Mouse (Mus musculus) ES-E14 (cell line): Measurements from ENCODE around the gene Hbq1a. TPM values are rescaled to one million over a fixed set of nuclear protein-coding genes. Genes with fewer than 3 reads are reported as not detected.
A peak's percentile ranks its signal among the peaks of the same experiment; 100 is the strongest.

Experiments used
- DNase-seq: peaks from one replicate; pipeline ENCODE4 v3.0.0-alpha.2; 2013; ENCODE audit warnings: low read depth, low spot score
- H3K27ac ChIP-seq: 2 replicates; pipeline ENCODE4 v1.5.1; 2012; ENCODE audit warnings: low read depth, mild to moderate bottlenecking, low read length, moderate library complexity, mixed read lengths; ENCODE audit not compliant: poor library complexity, insufficient read depth, severe bottlenecking
- H3K36me3 ChIP-seq: 2 replicates; pipeline ENCODE4 v1.6.1; 2012; ENCODE audit warnings: mild to moderate bottlenecking, low read length, moderate library complexity, mixed read lengths; ENCODE audit not compliant: control insufficient read depth, poor library complexity, insufficient read depth, severe bottlenecking
- H3K4me1 ChIP-seq, 2 experiments: fragments of 150-350 bp in 1 of 2; sonication (generic) in 1 of 2; 2 replicates each; pipeline ENCODE4 v1.6.1; 2012; ENCODE audit warnings: low read length in 2 of 2, mild to moderate bottlenecking in 1 of 2, mixed read lengths in 1 of 2; ENCODE audit not compliant: control insufficient read depth in 2 of 2, insufficient read depth in 2 of 2, poor library complexity in 1 of 2
- H3K4me3 ChIP-seq, 2 experiments: fragments of 150-350 bp in 1 of 2; sonication (generic) in 1 of 2; 2 replicates each; pipeline ENCODE4 v1.5.1; 2012; ENCODE audit warnings: low read length in 2 of 2, low read depth in 1 of 2, mild to moderate bottlenecking in 1 of 2, mixed read lengths in 1 of 2; ENCODE audit not compliant: insufficient read depth in 1 of 2, poor library complexity in 1 of 2, severe bottlenecking in 1 of 2
- H3K9ac ChIP-seq: 2 replicates; pipeline ENCODE4 v1.6.1; 2012; ENCODE audit warnings: low read depth, mild to moderate bottlenecking, low read length, mixed read lengths; ENCODE audit not compliant: poor library complexity, insufficient read depth, severe bottlenecking
- H3K9me3 ChIP-seq: fragments of 150-350 bp; sonication (generic); 2 replicates; pipeline ENCODE4 v1.6.1; 2012; ENCODE audit warnings: low read depth, mild to moderate bottlenecking, low read length; ENCODE audit not compliant: control insufficient read depth, insufficient read depth
- CHD2 ChIP-seq: IDR thresholded peaks from 2 replicates; pipeline ENCODE4 v1.6.1; 2014; ENCODE audit warnings: mild to moderate bottlenecking, low read depth, low read length, inconsistent platforms
- HCFC1 ChIP-seq: IDR thresholded peaks from 2 replicates; pipeline ENCODE4 v1.6.1; 2012; ENCODE audit warnings: low read length, inconsistent platforms, borderline replicate concordance; ENCODE audit not compliant: insufficient read depth
- MAFK ChIP-seq: IDR thresholded peaks from 2 replicates; pipeline ENCODE4 v1.6.1; 2014; ENCODE audit warnings: mild to moderate bottlenecking, low read depth, low read length, inconsistent platforms; ENCODE audit not compliant: insufficient read depth
- ZC3H11A ChIP-seq: IDR thresholded peaks from 2 replicates; pipeline ENCODE4 v1.6.1; 2012; ENCODE audit warnings: low read depth, mild to moderate bottlenecking, inconsistent platforms, low read length, borderline replicate concordance
- ZNF384 ChIP-seq: IDR thresholded peaks from 2 replicates; pipeline ENCODE4 v1.6.1; 2012; ENCODE audit warnings: low read depth, low read length, inconsistent platforms
- in situ Hi-C, 2 experiments: fragments of 600-800 bp; cut with MboI; formaldehyde crosslinking; loops; one replicate each; pipeline ENCODE4 v1.15.1; 2025; ENCODE audit warnings: low sequenced_read_pairs in 2 of 2, inconsistent platforms in 1 of 2; ENCODE audit not compliant: unreplicated experiment in 2 of 2
- total RNA-seq: library from RNA; depleted of rRNA; stranded (reverse); fragments of 300-350 nt; gene quantifications from 2 replicates; pipeline ENCODE4 v1.2.3, GENCODE M21; 2012

Hbq1a gene
- total RNA-seq, 1 experiment: not detected

DNA sequence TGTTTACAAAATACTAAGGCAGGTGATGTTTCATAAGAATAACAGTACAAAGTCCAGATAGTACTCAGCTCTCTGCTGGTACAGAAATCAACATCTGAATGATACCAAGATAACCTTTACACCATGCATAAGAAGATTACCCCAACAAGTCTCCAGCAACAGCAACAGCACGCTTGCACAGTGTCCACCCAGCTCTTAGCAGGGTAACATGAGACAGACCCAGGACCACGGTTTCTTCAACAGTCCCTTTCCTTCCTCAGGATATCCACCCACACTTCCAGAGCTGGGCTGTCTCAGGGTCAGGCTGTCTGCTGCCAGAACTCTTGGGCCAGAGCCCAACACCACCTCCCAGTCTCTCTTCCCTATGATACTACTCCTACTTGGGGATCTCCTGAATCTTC lies 39.3 kb downstream of the Hbq1a start:
- TF ChIP-seq MAFK (no peak), HCFC1 (no peak), ZNF384 (no peak), ZC3H11A (no peak), CHD2 (no peak)
- no peaks in the 10 kb centered on the region for H3K36me3 ChIP-seq
- in situ Hi-C loops: loop anchor here in 1 of 2 experiments (10.0 kb wide), 1 partner anchor 154 kb away; no protein-coding TSS in a partner anchor
- no peak overlapping the region for H3K27ac ChIP-seq
- H3K9me3 ChIP-seq: no peaks in the 10 kb centered on the region
- no peaks in the 10 kb centered on the region for H3K4me1 ChIP-seq
- no peak overlapping the region for H3K9ac ChIP-seq
- DNase-seq: no peak
- no peak overlapping the region for H3K4me3 ChIP-seq

GRCm38 (mm10) chr11:32340476-32341473 lies 40.9 kb downstream of the Hbq1a start:
- Histone ChIP-seq H3K27ac (no peak overlapping the region), H3K36me3 (no peaks in the 10 kb centered on the region), H3K4me3 (no peak overlapping the region), H3K9me3 (no peaks in the 10 kb centered on the region), H3K4me1 (no peaks in the 10 kb centered on the region), H3K9ac (no peak overlapping the region)
- in situ Hi-C loops: no loop called here
- TF ChIP-seq HCFC1 (no peak), CHD2 (no peak), ZC3H11A (no peak), MAFK (no peak), ZNF384 (no peak)
- no peak for DNase-seq

DNA sequence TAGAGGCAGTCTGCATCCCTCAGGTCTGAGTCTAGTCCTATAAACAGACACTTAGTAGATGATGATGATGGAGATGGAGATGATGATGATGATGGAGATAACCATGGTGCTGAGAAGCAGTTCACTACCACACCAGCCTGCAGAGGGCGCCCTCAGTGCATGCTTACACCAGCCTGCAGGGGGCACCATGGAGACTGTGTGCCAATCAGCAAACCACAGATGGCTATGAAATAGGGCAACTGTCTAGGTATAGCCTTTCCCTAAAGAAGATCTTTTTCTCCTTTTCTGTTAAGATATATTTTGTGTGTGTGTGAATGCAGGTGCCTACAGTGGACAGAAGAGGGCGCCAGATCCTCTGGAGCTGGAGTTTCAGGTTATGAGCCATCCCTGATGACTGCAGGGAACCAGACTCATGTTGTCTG lies 42.9 kb downstream of the Hbq1a start:
- TF ChIP-seq CHD2 (no peak), MAFK (no peak), ZC3H11A (0 out of 2 replicates have a peak, but pooled peaks have one; percentile 9)
- DNase-seq: no peak
- in situ Hi-C loops: no loop called here

GRCm38 (mm10) chr11:32343350-32343749 lies 43.5 kb downstream of the Hbq1a start:
- DNase-seq: no peak
- in situ Hi-C loops: no loop called here
- no peaks in the 10 kb centered on the region for H3K9me3 ChIP-seq
- H3K4me3 ChIP-seq: no peak overlapping the region
- H3K36me3 ChIP-seq: no peaks in the 10 kb centered on the region
- H3K9ac ChIP-seq: no peak overlapping the region
- H3K27ac ChIP-seq: no peak overlapping the region
- peaks cover 0 to 5% of the 10 kb centered on the region in 2 experiments; a peak in 2 of 4 replicates for H3K4me1 ChIP-seq
- TF ChIP-seq ZC3H11A: no peak

More for the DNA sequence above, 42.9 kb downstream of the Hbq1a start:
- no peaks in the 10 kb centered on the region for H3K36me3 ChIP-seq
- peaks cover 0 to under 1% of the 10 kb centered on the region in 2 experiments; a peak in 1 of 4 replicates for H3K4me1 ChIP-seq
- H3K9ac ChIP-seq: no peak overlapping the region
- H3K27ac ChIP-seq: no peak overlapping the region
- no peaks in the 10 kb centered on the region for H3K9me3 ChIP-seq
- no peak overlapping the region for H3K4me3 ChIP-seq
